Mouse (Mus musculus) B cell, adult 2 months (primary cell): ENCODE measurements around the gene Slc11a1.

Source experiments
- DNase-seq, 2 experiments: peaks; one replicate each; pipeline ENCODE4 v3.0.0; 2022

Gene Slc11a1

GRCm38 (mm10) chr1:74357531-74357930, 17.5 kb upstream of the Slc11a1 start:
- no peak for DNase-seq

- DNase-seq = no peak
These were observed 15.0 kb upstream of the Slc11a1 start for GRCm38 (mm10) chr1:74359952-74360517.

GRCm38 (mm10) chr1:74361812-74362211, 13.2 kb upstream of the Slc11a1 start, which contains the start of gene Catip:
Catip (plus strand) TSS chr1:74362108.
- peak; percentile 58 to 61 for DNase-seq

- DNase-seq = no peak
These were observed 12.4 kb upstream of the Slc11a1 start for GRCm38 (mm10) chr1:74362325-74363229.

- DNase-seq = no peak
These were observed 11.6 kb upstream of the Slc11a1 start for GRCm38 (mm10) chr1:74363437-74363836.

GRCm38 (mm10) chr1:74364270-74364669, 10.7 kb upstream of the Slc11a1 start:
- DNase-seq = no peak

- no peak for DNase-seq
These were observed 6.9 kb upstream of the Slc11a1 start for GRCm38 (mm10) chr1:74367886-74368645.

- no peak for DNase-seq
These were observed 5.0 kb upstream of the Slc11a1 start for GRCm38 (mm10) chr1:74370040-74370439.

- no peak for DNase-seq
These were observed 1.6 kb upstream of the Slc11a1 start for GRCm38 (mm10) chr1:74373372-74373771.

- DNase-seq = no peak
These were observed 566 bp downstream of the Slc11a1 start for GRCm38 (mm10) chr1:74375561-74375960.

- DNase-seq = no peak
These were observed 1.4 kb downstream of the Slc11a1 start for GRCm38 (mm10) chr1:74376396-74376795.

GRCm38 (mm10) chr1:74379058-74379504, 4.1 kb downstream of the Slc11a1 start:
- DNase-seq = no peak

GRCm38 (mm10) chr1:74380484-74380883, 5.5 kb downstream of the Slc11a1 start:
- DNase-seq = no peak

GRCm38 (mm10) chr1:74381588-74382021, 6.6 kb downstream of the Slc11a1 start:
- no peak for DNase-seq

GRCm38 (mm10) chr1:74383385-74383784, 8.4 kb downstream of the Slc11a1 start:
- DNase-seq = no peak

GRCm38 (mm10) chr1:74384525-74384924, 9.5 kb downstream of the Slc11a1 start:
- no peak for DNase-seq

GRCm38 (mm10) chr1:74385064-74385463, 10.1 kb downstream of the Slc11a1 start:
- no peak for DNase-seq

- no peak for DNase-seq
These were observed 10.5 kb downstream of the Slc11a1 start for GRCm38 (mm10) chr1:74385531-74385930.

- DNase-seq = no peak
These were observed 11.3 kb downstream of the Slc11a1 start for GRCm38 (mm10) chr1:74386363-74386713.

- DNase-seq = peak; percentile 98
These were observed 11.9 kb downstream of the Slc11a1 start for GRCm38 (mm10) chr1:74386714-74387385.

GRCm38 (mm10) chr1:74387386-74387988, 12.5 kb downstream of the Slc11a1 start:
- no peak for DNase-seq

- DNase-seq = no peak
These were observed 13.5 kb downstream of the Slc11a1 start for GRCm38 (mm10) chr1:74388398-74388920.
